Mouse (Mus musculus) brain, embryonic 14.5 days (tissue): Measurements from ENCODE around the gene Entpd1. TPM values are rescaled to one million over a fixed set of nuclear protein-coding genes. Genes with fewer than 3 reads are reported as not detected.
A peak's percentile ranks its signal among the peaks of the same experiment; 100 is the strongest.

Experiments used
- DNase-seq: peaks from one replicate; pipeline ENCODE4 v3.0.0-alpha.2; 2011; ENCODE audit warnings: low read depth
- CTCF ChIP-seq: fragments of 200-500 bp; IDR thresholded peaks from 2 replicates; pipeline ENCODE4 v1.5.1; 2012; ENCODE audit warnings: inconsistent platforms, mild to moderate bottlenecking, moderate library complexity, borderline replicate concordance; ENCODE audit not compliant: insufficient read depth, insufficient read length; ENCODE audit errors: extremely low read depth
- POLR2A ChIP-seq: fragments of 200-500 bp; IDR thresholded peaks from 2 replicates; pipeline ENCODE4 v1.6.1; 2012; ENCODE audit warnings: mild to moderate bottlenecking, inconsistent platforms, borderline replicate concordance; ENCODE audit not compliant: poor library complexity, insufficient read depth, insufficient read length, severe bottlenecking; ENCODE audit errors: extremely low read depth
- polyA plus RNA-seq: library from polyadenylated mRNA; depleted of rRNA; stranded (reverse); fragments of >200 nt; gene quantifications from 2 replicates; pipeline ENCODE4 v1.2.3, GENCODE M21; 2012

Gene Entpd1
- polyA plus RNA-seq, 1 experiment: 10.6 TPM

- TF ChIP-seq POLR2A (no peak), CTCF (no peak)
- DNase-seq: no peak
Observed at GRCm38 (mm10) chr19:40632193-40632592, 20.0 kb downstream of the Entpd1 start.

- TF ChIP-seq CTCF (no peak), POLR2A (no peak)
- DNase-seq: no peak
Observed at GRCm38 (mm10) chr19:40632668-40633067, 20.5 kb downstream of the Entpd1 start.

- DNase-seq: no peak
- TF ChIP-seq CTCF: no peak
- no peak for TF ChIP-seq POLR2A
Observed at GRCm38 (mm10) chr19:40633144-40633543, 21.0 kb downstream of the Entpd1 start.

GRCm38 (mm10) chr19:40637091-40637490 is 24.9 kb downstream of the Entpd1 start:
- DNase-seq: no peak
- TF ChIP-seq POLR2A (no peak), CTCF (no peak)

- TF ChIP-seq POLR2A: no peak
- no peak for TF ChIP-seq CTCF
- no peak for DNase-seq
Observed at GRCm38 (mm10) chr19:40637601-40638000, 25.4 kb downstream of the Entpd1 start.

GRCm38 (mm10) chr19:40638582-40638981 is 26.4 kb downstream of the Entpd1 start:
- no peak for DNase-seq
- TF ChIP-seq CTCF: no peak
- TF ChIP-seq POLR2A: no peak

- TF ChIP-seq POLR2A (no peak), CTCF (no peak)
- DNase-seq: no peak
Observed at GRCm38 (mm10) chr19:40639729-40640304, 27.7 kb downstream of the Entpd1 start.

GRCm38 (mm10) chr19:40640799-40641198 is 28.6 kb downstream of the Entpd1 start:
- no peak for DNase-seq
- no peak for TF ChIP-seq POLR2A
- no peak for TF ChIP-seq CTCF

GRCm38 (mm10) chr19:40643846-40644245 is 31.7 kb downstream of the Entpd1 start:
- DNase-seq: no peak
- TF ChIP-seq POLR2A (no peak), CTCF (no peak)

GRCm38 (mm10) chr19:40646379-40646778 is 34.2 kb downstream of the Entpd1 start:
- no peak for DNase-seq
- TF ChIP-seq POLR2A (no peak), CTCF (no peak)

GRCm38 (mm10) chr19:40647319-40648158 is 35.4 kb downstream of the Entpd1 start:
- DNase-seq: peak; percentile 10
- no peak for TF ChIP-seq CTCF
- TF ChIP-seq POLR2A: no peak

- no peak for TF ChIP-seq POLR2A
- TF ChIP-seq CTCF: no peak
- DNase-seq: no peak
Observed at GRCm38 (mm10) chr19:40650090-40650489, 37.9 kb downstream of the Entpd1 start.

GRCm38 (mm10) chr19:40656207-40656606 is 44.0 kb downstream of the Entpd1 start:
- TF ChIP-seq CTCF: no peak
- TF ChIP-seq POLR2A: no peak
- no peak for DNase-seq
